Mouse (Mus musculus): ENCODE data around the gene Prkcsh.

Prkcsh gene

DNA sequence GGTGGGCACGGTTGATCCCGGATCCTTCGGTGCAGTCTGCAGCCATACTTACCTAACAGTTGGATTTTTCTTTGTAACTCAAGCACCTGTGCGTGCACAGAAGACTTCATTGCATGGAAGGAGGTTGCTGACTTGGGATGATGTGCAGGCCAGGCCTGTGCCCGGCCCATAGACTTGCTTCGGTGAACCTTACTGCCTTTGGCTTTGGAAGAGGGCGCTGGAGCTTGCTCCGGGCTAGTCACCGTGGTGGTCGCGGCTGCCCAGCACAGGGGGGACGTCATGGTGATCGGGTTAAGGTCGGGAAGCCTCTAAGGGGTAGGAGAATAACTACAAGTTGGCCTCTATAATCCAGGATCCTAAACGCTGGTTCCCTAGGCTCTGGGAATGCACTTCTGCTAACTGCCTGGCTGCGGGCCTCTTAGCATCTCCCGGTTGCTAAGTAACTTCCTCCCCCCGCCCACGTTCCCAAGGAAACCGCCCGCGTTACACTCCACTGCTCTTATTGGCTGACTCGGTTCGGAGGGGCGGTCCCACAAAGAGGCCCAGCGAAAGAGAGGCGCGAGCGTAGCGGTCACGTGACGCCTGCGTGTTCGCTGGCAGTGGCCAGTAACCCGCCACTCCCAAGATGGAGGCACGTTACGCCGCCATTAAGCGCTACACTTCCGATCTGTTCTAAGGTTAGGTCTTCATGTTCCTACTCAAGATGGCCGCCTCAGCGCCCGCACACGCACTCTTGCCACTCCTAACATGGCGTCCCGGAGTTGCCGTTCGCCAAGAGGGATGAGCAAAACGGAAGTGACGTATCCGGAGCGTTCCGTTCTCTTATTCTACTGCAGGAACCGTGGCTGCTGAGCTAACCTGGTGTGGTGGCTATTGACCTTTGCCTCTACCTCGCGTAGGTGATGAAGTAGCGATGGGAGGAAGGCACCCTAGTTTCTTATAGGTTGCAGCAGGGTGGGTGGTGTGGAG lies at the start of gene Prkcsh, which contains the start of gene Ccdc151:
Gene Prkcsh (plus strand): TSS at position 613 of the 969 bp plus-strand sequence.
Gene Ccdc151 (minus strand): TSS at position 441 of the 969 bp plus-strand sequence.
- DNase-seq (ENCODE audit: low spot score): peak; percentile 100

DNA sequence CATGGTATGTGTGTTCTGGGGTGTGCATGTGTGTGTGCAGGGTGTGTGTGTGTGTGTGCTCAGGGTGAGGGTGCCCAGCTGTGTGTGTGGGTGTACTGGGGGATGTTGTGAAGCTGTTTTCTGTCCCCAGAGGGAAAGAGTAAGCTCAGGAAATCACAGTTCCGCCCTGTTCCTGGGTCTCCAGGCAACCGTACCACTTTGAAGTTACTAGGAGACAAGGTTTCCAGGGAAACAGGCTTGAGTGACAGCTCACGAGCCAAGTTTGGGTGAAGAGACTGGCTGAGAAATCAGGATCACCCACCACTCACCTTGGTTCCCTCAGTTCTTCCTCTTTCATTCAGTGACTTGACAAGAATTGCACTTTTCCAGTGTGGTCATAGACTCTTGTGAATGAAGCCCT lies 49.0 kb upstream of the Prkcsh start:
- no peak for DNase-seq (ENCODE audit: low spot score)

DNA sequence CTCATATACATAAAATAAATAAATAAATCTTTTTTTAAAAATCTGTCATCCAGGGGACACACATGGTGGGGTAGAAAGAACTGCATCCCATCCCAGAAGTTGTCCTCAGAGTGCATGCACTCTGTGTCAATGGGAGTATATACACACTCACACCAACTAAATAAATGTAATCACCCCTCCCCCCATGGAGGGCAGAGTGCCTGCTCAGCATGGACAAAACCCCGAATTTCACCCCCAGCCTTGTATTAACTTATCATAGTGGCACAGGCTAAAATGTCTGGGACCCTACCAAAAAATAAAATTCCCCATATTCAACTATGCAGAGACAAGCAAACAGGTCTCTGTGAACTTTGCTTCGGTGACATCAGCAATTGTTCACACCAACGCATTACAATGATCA lies 48.0 kb upstream of the Prkcsh start:
- DNase-seq (ENCODE audit: low spot score): no peak

DNA sequence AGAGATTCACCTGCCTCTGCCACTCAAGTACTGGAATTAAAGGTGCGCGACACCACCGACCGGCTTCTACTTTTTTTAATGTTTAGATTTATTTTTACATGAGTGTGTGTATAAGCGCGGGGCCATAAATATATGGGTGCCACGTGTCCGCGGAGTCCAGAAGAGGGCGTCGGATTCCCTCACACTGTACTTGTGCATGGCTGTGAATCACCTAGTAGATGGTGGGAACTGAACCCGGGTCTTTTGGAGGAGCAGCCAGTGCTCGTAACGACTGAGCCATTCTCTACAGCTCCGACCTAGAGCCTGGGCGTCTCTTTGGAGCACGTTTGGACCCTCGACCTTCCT lies 47.4 kb upstream of the Prkcsh start:
- no peak for DNase-seq (ENCODE audit: low spot score)

DNA sequence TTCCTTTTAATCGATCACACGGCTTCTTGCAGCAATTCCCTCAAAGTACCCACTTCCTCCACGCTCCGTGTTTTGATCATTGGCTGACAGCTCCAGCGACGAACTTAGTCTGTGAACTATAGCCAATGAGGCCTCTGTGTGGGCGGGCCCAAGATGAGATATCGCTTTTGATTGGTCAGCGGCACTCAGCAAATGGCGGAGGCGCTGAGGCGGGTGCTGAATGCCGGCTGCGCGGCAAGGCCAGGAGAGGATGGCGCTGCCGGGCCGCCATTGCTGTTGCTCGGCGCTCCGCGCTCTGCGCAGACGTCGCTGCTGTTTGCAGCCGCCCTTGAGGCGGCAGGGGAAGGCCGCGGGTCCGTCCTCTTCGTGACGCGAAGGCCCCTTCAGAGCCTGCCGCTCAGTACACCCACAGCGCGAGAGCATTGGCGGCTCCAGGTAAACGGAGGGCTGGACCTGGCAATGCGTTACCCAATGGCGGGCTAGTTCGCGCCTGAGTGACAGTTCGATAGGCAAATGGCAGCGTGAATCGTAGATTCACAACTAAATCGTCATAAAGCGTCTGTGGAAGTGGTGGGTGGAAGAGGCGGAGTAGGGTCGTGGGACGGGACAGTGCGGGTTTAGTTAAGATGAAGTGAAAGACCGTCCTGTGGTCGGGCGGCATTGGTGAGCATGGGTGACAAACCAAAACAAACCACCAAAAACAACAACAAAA lies 46.9 kb upstream of the Prkcsh start, which contains the start of gene Swsap1:
Gene Swsap1 (plus strand): TSS at position 186 of the 712 bp plus-strand sequence.
- DNase-seq (ENCODE audit: low spot score): peak; percentile 95

DNA sequence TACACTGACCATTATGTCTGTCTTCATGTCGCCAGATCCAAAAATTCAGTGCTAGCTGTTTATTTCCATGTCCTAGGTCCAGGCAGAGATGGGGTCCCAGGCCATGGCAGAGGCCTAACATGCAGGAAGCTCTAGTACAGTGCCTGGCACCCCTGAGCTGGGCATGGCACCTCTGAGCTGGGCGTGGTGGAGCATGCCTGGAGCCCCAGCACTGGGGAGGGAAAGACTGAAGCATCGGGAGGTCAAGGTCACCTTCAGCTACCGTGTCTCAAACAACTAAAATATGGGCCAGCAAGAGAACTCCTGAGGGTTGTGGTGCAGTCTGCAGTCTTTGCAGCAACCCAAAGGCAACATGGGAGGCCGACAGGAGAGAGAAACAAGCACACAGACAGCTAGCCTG lies 44.2 kb upstream of the Prkcsh start:
- DNase-seq (ENCODE audit: low spot score): no peak

DNA sequence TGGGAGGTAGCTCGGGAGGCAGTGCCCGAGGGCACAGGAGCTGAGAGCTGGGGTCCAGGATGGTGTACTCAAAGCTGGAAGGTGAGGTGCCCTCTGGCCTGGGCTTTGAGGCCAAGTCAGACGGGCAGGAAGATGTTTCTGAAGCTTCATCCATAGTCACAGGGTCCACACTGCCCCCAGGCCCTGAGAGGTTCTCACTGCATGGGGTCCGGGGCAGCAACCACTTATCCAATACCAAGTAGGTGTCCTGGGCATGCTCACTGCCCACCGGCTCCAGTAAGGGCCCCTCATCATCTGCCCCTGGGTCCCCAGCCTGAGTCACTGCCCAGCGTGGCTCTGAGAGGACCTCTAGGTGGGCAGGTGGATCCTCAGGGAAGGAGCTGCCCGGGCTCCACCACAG lies 43.4 kb upstream of the Prkcsh start:
- no peak for DNase-seq (ENCODE audit: low spot score)

DNA sequence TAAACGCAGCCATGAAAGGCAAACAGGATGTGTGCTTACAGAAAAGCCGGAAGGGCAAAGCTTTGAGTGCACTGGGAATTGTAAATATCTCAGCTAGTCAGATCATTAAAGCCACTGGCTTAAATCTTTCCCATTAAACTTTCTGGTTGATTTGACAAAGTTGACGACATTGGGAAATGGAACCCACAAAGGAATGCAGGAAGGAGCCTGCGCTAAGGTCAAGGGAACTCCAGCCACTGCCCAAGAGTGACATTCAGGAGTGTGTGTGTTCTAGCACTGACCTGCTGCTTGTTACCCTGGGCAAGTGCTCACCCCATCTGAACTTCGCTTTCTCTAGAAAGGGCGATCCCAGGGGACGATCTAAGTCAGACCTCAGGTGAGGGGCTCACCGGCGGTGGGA lies 42.5 kb upstream of the Prkcsh start:
- no peak for DNase-seq (ENCODE audit: low spot score)

DNA sequence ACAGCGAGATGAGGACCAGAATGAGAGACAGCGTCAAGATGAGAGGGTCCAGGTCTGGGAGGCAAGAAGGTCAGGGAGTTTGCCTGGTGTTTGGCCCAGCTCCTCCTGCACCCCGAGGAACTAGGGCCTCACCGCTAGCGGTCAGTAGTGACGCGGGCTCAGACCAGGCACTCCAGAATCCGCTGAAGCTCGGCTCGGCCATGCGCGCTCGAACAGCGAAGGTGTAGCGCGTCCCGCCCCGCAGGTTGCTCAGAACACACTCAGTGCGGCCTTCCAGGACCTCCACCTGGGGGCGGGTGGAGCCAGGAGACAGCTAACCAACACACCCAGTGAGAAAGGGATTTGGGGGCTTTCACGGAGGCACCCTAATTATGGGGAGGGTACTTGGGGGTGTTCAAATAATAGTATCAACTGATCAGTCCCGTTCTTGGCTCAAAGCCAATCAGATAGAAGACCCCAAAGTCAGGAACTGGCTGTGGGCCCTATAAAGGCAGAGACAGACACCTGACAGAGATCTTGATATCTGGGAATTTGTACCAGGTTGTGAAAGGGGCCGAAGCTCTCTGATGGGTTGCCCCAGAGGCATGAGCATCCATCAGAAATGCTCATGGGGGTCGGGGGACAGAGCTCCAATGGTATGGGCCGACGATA lies 41.9 kb upstream of the Prkcsh start:
- DNase-seq (ENCODE audit: low spot score): no peak

DNA sequence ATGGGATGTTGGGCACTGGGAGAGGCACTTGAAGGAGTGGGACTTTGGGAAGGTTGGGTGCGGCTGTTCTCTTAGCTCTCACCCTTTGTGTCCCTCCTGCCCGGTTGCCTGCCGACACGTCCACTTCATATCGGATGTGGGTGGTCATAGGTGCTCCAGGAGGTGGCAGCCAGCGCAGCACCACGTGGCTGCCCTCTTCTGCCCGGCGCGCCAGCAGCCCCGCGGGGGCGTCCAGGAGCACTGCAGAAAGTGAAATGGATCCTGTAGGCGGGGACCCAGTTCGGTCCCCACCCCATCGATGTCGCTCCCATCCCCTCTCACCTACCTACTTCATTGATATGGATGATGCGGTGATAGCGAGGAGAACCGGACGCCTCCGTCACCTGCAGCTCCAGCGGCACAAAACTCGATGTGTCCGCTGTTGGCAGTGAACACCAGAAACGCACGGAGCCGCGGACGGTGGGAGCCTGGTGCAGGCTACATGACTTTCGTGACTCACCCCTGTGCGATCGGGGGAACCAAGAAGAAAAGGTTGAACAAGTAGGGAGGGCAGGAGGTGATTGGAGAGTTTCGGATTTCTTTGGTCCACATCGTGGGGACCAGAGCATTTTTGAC lies 41.1 kb upstream of the Prkcsh start:
- DNase-seq (ENCODE audit: low spot score): no peak

DNA sequence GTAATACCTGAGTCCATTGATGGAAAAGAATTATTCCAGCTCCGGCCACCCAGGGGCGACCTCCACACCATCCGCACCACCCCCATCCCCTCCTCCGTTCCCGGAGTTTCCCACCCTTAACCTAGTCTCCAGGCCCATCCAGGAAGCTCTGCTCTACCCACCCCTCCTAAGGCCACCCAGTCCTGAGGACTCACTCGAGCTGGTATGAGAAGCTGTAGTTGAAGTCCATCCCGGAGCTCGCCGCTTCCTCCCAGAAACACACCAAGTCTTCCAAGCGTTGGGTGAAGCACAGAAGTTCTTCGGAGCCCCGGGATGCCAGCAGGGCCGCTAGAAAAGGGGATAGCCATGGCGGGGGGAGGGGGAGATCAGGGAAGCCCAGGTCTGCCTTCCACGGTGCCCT lies 40.6 kb upstream of the Prkcsh start:
- no peak for DNase-seq (ENCODE audit: low spot score)

DNA sequence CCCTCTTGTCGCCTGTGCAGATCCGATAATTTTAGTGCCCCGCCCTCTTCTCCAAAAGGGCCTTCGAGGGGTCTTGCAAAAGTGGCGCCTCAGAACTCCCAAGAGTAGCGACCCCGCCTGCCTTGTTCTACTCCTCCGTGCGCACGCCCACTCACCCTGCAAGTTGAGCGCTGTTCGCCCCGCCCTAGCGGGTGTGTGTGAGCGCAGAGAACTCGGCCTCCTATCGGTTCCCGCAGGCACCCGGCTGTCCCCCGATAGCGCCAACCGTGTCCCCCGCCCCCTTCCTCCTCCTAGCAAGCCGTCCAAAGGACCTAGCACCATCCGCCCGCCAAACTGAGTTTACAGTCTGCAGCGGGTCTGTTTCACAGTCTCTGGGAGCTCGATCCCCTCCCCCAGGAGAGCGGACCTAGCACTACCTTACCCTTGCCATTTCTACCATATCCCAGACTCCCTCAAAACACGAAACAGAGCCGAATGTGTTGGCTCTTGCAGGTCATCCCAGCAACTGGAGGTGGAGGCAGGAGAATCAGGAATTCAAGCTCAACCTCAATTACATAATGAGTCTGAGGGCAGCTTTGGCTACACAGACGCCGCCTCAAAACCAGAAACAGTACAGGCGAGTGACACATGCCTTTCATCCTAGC lies 40.1 kb upstream of the Prkcsh start:
- DNase-seq (ENCODE audit: low spot score): peak; percentile 32

DNA sequence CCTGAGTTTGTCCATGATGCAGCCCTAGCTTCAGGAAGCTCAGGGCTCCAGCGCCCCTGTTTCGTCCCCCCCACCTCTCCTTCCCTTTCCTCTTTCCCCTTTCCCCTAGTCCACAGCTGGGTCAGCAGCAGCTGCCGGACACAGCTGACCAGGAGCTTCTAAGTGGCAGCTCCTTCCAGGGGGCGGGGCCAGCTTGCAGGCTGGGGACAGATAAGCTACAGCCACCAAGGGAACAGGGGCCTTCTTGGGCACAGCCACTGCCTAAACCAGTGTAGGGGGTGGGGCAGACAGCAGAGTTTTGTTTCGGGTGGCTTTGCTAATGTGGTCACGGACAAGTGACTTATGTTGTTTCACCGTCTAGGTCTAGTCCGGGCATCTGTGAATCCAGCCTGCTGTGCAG lies 39.2 kb upstream of the Prkcsh start, which contains the start of gene Epor:
Gene Epor (minus strand): TSS at position 90 of the 400 bp plus-strand sequence.
- DNase-seq (ENCODE audit: low spot score): no peak

DNA sequence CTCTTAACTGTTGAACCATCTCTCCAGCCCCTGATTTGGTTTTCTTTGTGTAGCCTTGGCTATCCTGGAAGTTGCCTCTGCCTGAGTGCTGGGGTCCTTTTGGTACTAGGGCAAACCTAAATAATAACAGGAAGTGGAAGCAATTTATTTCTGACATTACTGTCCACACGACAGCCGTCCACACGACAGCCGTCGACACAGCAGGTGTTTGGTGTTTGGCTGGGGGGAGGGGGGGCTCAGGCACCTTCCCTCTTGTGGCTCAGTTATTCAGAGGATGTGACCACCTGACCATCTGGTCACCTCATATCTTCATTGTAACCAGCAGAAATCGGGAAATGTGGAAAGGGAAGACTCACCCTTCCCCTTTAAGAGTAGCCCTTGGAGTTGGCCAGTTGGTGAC lies 33.7 kb upstream of the Prkcsh start:
- DNase-seq (ENCODE audit: low spot score): no peak

DNA sequence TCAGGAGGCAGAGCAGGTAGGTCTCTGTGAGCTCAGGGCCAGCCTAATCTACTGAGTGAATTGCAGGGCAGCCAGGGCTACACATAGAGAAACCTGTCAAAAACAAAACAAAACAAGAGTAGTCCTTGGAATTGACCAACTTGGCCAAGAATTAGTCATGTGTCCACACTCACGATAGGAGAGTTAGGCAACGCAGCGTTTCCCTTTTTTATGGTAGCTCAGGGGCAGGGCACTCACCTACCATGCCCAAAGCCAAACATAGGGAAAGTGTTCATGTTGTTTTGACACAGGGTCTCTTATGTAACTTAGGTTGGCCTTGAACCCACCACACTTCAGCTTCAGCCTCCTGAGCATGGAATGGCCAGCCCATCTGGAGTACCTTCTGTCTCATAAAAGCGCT lies 33.3 kb upstream of the Prkcsh start:
- DNase-seq (ENCODE audit: low spot score): no peak

DNA sequence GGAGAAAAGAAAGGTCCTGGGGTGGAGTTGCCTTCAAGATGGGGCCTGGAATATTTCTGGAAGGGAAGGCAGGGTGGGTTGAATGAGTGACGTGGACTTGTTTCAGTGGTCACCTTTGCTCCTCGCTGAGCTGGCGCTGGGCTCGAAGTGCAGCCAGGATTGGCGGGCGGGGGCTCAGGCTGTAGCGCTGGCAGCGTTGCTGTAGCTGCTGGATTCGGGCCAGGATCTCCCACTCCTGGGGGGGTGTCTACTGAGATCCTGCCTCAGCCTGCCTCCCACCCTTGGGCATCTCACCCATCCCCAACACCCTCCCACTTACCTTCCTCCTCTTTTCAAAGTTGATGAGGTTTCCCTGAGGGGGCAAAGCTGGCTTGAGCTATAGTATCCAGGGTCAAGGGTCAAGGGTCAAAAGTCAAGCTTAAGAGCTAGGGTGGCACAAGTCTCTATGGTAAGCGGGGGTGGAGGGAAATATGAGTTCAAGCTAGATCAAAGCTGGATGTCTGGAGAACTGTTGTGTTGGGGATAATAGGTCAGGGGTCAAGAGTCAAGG lies 25.9 kb upstream of the Prkcsh start:
- no peak for DNase-seq (ENCODE audit: low spot score)

DNA sequence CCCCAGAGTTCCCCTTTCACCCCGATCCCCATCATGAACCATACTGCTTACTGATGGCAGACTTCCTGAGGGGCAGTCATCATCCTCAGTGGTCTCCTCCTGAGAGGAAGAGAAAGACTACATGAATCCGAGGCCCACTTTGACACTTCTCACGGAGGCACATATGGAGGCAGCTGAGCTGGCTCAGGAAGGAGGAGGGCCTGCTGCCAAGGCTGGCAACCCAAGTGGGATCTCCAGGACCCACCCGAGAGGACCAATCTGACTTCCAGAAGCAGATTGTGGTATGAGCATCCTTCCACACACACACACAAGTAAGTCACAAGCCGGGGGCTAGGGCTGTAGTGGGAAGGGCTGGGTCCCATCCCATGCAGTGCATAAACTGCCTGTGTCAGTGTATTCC lies 25.3 kb upstream of the Prkcsh start:
- DNase-seq (ENCODE audit: low spot score): no peak

DNA sequence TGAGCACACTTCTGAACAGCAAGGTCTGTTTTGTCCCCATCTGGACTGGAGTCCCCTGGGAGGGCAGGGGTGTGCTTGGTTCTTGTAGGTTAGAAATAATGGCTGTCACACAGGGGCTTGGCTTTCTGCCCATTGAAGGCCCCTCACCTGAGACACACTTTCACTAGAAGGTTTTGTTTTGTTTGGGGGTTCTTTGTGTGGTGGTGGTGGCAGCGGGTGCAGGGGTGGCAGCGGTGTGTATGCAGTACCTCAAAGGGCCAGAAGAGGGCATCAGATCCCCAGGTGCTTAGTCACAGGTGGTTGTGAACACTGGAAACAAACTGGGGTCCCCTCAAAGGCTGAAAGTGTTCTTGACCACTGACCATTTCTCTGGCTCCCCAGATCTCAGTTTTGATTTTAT lies 24.6 kb upstream of the Prkcsh start:
- DNase-seq (ENCODE audit: low spot score): no peak

DNA sequence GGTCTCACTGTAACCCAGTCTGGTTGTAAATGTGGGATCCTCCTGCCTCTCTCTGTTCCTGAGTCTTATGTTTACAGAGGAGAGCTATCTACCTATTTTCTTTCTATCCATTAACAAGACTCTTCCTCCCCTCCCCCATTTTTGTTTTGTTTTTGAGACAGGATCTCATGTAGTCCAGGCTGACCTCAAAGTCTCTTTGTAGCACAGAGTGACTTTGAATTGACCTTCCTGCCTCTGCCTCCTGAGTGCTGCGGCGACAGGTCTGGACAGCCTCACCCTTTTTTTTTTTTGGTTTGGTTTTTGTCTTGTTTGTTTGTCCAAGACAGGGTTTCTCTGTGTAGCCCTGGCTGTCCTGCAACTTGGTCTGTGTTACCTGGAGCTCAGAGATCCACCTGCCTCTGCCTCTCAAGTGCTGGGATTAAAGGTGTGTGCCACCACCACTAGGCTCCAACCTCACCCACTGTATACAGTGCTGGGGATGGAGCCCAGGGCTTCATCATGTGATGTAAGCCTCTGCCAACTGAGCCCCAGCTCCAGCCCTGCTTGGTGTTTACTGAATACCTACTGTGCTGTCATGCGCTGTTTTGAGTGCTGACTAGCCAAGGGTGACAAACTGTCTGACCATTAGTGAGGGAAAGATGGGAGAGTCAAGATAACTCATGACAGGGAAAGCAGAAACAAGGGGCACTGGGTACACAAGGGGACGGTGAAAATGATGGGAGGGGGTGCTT lies 24.0 kb upstream of the Prkcsh start:
- no peak for DNase-seq (ENCODE audit: low spot score)

DNA sequence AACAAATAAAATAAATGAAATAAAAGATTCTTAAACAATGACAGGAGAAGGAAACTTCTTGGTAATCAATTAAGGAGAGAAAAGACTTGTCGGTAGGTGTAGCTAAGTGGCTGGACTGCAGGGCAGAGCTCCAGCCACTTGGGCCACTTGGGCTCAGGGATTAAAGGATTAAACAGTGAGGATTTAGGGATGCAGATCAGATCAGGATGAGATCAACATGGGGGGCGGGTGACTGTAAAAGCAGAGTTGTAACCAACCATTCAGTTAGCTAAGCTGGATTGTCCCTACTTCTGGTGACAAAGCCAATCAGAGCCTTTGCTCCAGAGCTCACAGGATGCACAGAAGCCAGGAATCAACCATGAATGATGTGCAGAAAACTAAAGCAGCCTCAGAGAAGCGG lies 18.7 kb upstream of the Prkcsh start:
- DNase-seq (ENCODE audit: low spot score): no peak
